Mouse (Mus musculus) frontal cortex, postnatal 14 days (tissue): Measurements from ENCODE around the gene Gm5431.
"Not testable (repeated sequence)": the region's sequence is repeated elsewhere in the genome, so short reads cannot be mapped to it uniquely, and the experiment has no call there.

Source experiments
- DNase-seq, 2 experiments: peaks; one replicate each; pipeline ENCODE4 v3.0.0; 2022; ENCODE audit warnings: low spot score in 2 of 2

The Gm5431 gene

GRCm38 (mm10) chr11:48902021-48902420 lies at the start of gene Gm5431:
Gene Gm5431, minus strand, starts transcription at chr11:48902214.
- DNase-seq = no peak

- not testable (repeated sequence) for DNase-seq
These were observed 44.1 kb upstream of the Gm5431 start, which contains the start of gene Psme2b for GRCm38 (mm10) chr11:48946090-48946489. Gene Psme2b, minus strand, starts transcription at chr11:48946190.

GRCm38 (mm10) chr11:48939286-48939685 lies 37.3 kb upstream of the Gm5431 start:
- not testable (repeated sequence) for DNase-seq

- not testable (repeated sequence) for DNase-seq
These were observed 33.3 kb upstream of the Gm5431 start for GRCm38 (mm10) chr11:48935291-48935690.

GRCm38 (mm10) chr11:48933923-48934322 lies 31.9 kb upstream of the Gm5431 start:
- not testable (repeated sequence) for DNase-seq

- DNase-seq = not testable (repeated sequence)
These were observed 31.4 kb upstream of the Gm5431 start for GRCm38 (mm10) chr11:48933422-48933821.

- not testable (repeated sequence) for DNase-seq
These were observed 26.1 kb upstream of the Gm5431 start for GRCm38 (mm10) chr11:48928068-48928467.

GRCm38 (mm10) chr11:48926437-48926836 lies 24.4 kb upstream of the Gm5431 start:
- DNase-seq = not testable (repeated sequence)

GRCm38 (mm10) chr11:48923818-48924217 lies 21.8 kb upstream of the Gm5431 start:
- not testable (repeated sequence) for DNase-seq

- no peak for DNase-seq
These were observed 16.4 kb upstream of the Gm5431 start for GRCm38 (mm10) chr11:48918380-48918779.

GRCm38 (mm10) chr11:48913611-48914010 lies 11.6 kb upstream of the Gm5431 start:
- no peak for DNase-seq

- no peak for DNase-seq
These were observed 6.4 kb upstream of the Gm5431 start for GRCm38 (mm10) chr11:48908459-48908858.

- not testable (repeated sequence) for DNase-seq
These were observed 465 bp downstream of the Gm5431 start for GRCm38 (mm10) chr11:48901567-48901930.

GRCm38 (mm10) chr11:48900654-48901566 lies 1.1 kb downstream of the Gm5431 start:
- not testable (repeated sequence) for DNase-seq

- no peak for DNase-seq
These were observed 3.1 kb downstream of the Gm5431 start for GRCm38 (mm10) chr11:48898812-48899431.

GRCm38 (mm10) chr11:48876680-48877079 lies 25.3 kb downstream of the Gm5431 start:
- no peak for DNase-seq

GRCm38 (mm10) chr11:48875343-48875837 lies 26.6 kb downstream of the Gm5431 start:
- DNase-seq = not testable (repeated sequence)

GRCm38 (mm10) chr11:48874465-48874864 lies 27.5 kb downstream of the Gm5431 start:
- DNase-seq = peak in 1 of 2 experiments; percentile 51

GRCm38 (mm10) chr11:48873591-48874290 lies 28.3 kb downstream of the Gm5431 start:
- no peak for DNase-seq

- DNase-seq = no peak
These were observed 29.2 kb downstream of the Gm5431 start for GRCm38 (mm10) chr11:48872695-48873300.

- DNase-seq = no peak
These were observed 30.0 kb downstream of the Gm5431 start for GRCm38 (mm10) chr11:48871817-48872541.
